14 mouse cellular contexts compared by ENCODE assay signal in genomic region chr16:37945031-37945796, GRCm38 (mm10). TPM values are rescaled to one million over a fixed set of nuclear protein-coding genes. Genes with fewer than 3 reads are reported as not detected.
DNase-seq lines count a peak whose midpoint lies in the region; ATAC-seq and TF ChIP-seq lines count a peak whose summit lies in the region.
"Had no signal": no experiment of that assay in that cellular context is flagged by ENCODE, and none has a peak within 500 bp of the region (broad histone marks: within the 10 kb centered on the region; RNA-seq: fewer than 3 reads in every experiment).

No protein-coding gene starts in this region.

- H3K4me3 ChIP-seq in forebrain, embryonic 15.5 days: no peak overlapping the region
- H3K4me3 ChIP-seq in forebrain, embryonic 10.5 days: no peak overlapping the region
- H3K4me3 ChIP-seq in neural tube, embryonic 13.5 days: no peak overlapping the region
- no peak overlapping the region for H3K4me3 ChIP-seq in neural tube, embryonic 15.5 days (replicated peaks)
- no peak overlapping the region for H3K4me3 ChIP-seq in myocyte
- no peak overlapping the region for H3K4me3 ChIP-seq in stomach, postnatal 0 days (ENCODE audit: low read depth, low read length)
- H3K4me3 ChIP-seq: embryonic facial prominence, embryonic 15.5 days; liver, embryonic 15.5 days had no signal

- no peaks in the 10 kb centered on the region for H3K36me3 ChIP-seq in forebrain, embryonic 15.5 days
- no peaks in the 10 kb centered on the region for H3K36me3 ChIP-seq in forebrain, embryonic 10.5 days (replicated peaks)
- no peaks in the 10 kb centered on the region for H3K36me3 ChIP-seq in neural tube, embryonic 13.5 days
- no peaks in the 10 kb centered on the region for H3K36me3 ChIP-seq in neural tube, embryonic 15.5 days
- no peaks in the 10 kb centered on the region for H3K36me3 ChIP-seq in myocyte (ENCODE audit: control insufficient read depth, insufficient read depth)
- no peaks in the 10 kb centered on the region for H3K36me3 ChIP-seq in stomach, postnatal 0 days (ENCODE audit: control insufficient read depth, insufficient read depth, low read length)
- H3K36me3 ChIP-seq: embryonic facial prominence, embryonic 15.5 days; liver, embryonic 15.5 days had no signal

- no peak for DNase-seq in forebrain, embryonic 10.5 days (ENCODE audit: extremely low spot score, low spot score)
- DNase-seq in layer of hippocampus, adult 18-20 months (ENCODE audit: low spot score in 2 of 2): peak; percentile 43 to 77
- no peak for DNase-seq in stomach, postnatal 0 days (ENCODE audit: low spot score)
- no peak for DNase-seq in retina, postnatal 1 day
- DNase-seq: cerebellum, adult 8-10 months; heart, postnatal 4 days; kidney, postnatal 36 days had no signal

- H3ac ChIP-seq in myocyte (ENCODE audit: control insufficient read depth, insufficient read length): no peak overlapping the region

- no peak for TF ChIP-seq CTCF in stomach, postnatal 0 days (IDR thresholded peaks at IDR 0.05; ENCODE audit: low read depth)

- H3K4me2 ChIP-seq in forebrain, embryonic 15.5 days (replicated peaks): no peak overlapping the region; the same call in 1 of the 2 replicates
- H3K4me2 ChIP-seq in neural tube, embryonic 13.5 days: no peak overlapping the region
- no peak overlapping the region for H3K4me2 ChIP-seq in neural tube, embryonic 15.5 days
- peak overlapping the region; percentile 41 for H3K4me2 ChIP-seq in myocyte (ENCODE audit: low read depth)
- H3K4me2 ChIP-seq in stomach, postnatal 0 days (replicated peaks; ENCODE audit: low read depth): no peak overlapping the region
- H3K4me2 ChIP-seq: embryonic facial prominence, embryonic 15.5 days; liver, embryonic 15.5 days had no signal

- ATAC-seq in forebrain, embryonic 15.5 days (replicated peaks): peak; percentile 67
- no peak for ATAC-seq in neural tube, embryonic 13.5 days (ENCODE audit: low read depth)
- ATAC-seq in neural tube, embryonic 15.5 days (ENCODE audit: low FRiP score): no peak
- no peak for ATAC-seq in stomach, postnatal 0 days (ENCODE audit: low FRiP score, low TSS enrichment)

- H3K9ac ChIP-seq in forebrain, embryonic 15.5 days (replicated peaks): no peak overlapping the region
- no peak overlapping the region for H3K9ac ChIP-seq in neural tube, embryonic 13.5 days
- no peak overlapping the region for H3K9ac ChIP-seq in neural tube, embryonic 15.5 days (replicated peaks)
- H3K9ac ChIP-seq in stomach, postnatal 0 days (ENCODE audit: low read length): no peak overlapping the region
- H3K9ac ChIP-seq: embryonic facial prominence, embryonic 15.5 days; liver, embryonic 15.5 days had no signal

- TF ChIP-seq EP300 in stomach, postnatal 0 days (optimal IDR thresholded peaks at IDR 0.05): no peak

- 26% methylated on average over 8 of the region's 8 CpGs for WGBS in forebrain, embryonic 15.5 days
- 88% methylated on average over 8 of the region's 8 CpGs for WGBS in forebrain, embryonic 10.5 days
- 56% methylated on average over 8 of the region's 8 CpGs for whole genome bisulfite sequencing in neural tube, embryonic 13.5 days
- 46% methylated on average over 8 of the region's 8 CpGs for WGBS in neural tube, embryonic 15.5 days
- WGBS in stomach, postnatal 0 days: 69% methylated on average over 8 of the region's 8 CpGs

- TF ChIP-seq POLR2A in myocyte (IDR thresholded peaks at IDR 0.05; ENCODE audit: insufficient read length, low read depth): no peak

- H3K27ac ChIP-seq in forebrain, embryonic 15.5 days (replicated peaks): peak overlapping the region; percentile 88
- no peak overlapping the region for H3K27ac ChIP-seq in forebrain, embryonic 10.5 days
- H3K27ac ChIP-seq in neural tube, embryonic 13.5 days (replicated peaks): peak overlapping the region; percentile 42
- H3K27ac ChIP-seq in neural tube, embryonic 15.5 days (replicated peaks): no peak overlapping the region
- H3K27ac ChIP-seq in stomach, postnatal 0 days (replicated peaks): no peak overlapping the region
- H3K27ac ChIP-seq: embryonic facial prominence, embryonic 15.5 days; liver, embryonic 15.5 days had no signal

- H3K4me1 ChIP-seq in forebrain, embryonic 15.5 days: peaks cover 26% of the 10 kb centered on the region
- peaks cover 5% of the 10 kb centered on the region for H3K4me1 ChIP-seq in forebrain, embryonic 10.5 days
- peaks cover 31% of the 10 kb centered on the region for H3K4me1 ChIP-seq in neural tube, embryonic 13.5 days (replicated peaks)
- H3K4me1 ChIP-seq in neural tube, embryonic 15.5 days: no peaks in the 10 kb centered on the region
- H3K4me1 ChIP-seq in stomach, postnatal 0 days (replicated peaks; ENCODE audit: control insufficient read depth, insufficient read depth): no peaks in the 10 kb centered on the region
- H3K4me1 ChIP-seq: liver, embryonic 15.5 days had no signal

- H3K9me3 ChIP-seq in forebrain, embryonic 15.5 days: no peaks in the 10 kb centered on the region
- no peaks in the 10 kb centered on the region for H3K9me3 ChIP-seq in forebrain, embryonic 10.5 days
- H3K9me3 ChIP-seq in neural tube, embryonic 13.5 days: no peaks in the 10 kb centered on the region
- H3K9me3 ChIP-seq in neural tube, embryonic 15.5 days (replicated peaks): no peaks in the 10 kb centered on the region
- H3K9me3 ChIP-seq in stomach, postnatal 0 days (ENCODE audit: control insufficient read depth, low read length): no peaks in the 10 kb centered on the region
- H3K9me3 ChIP-seq: embryonic facial prominence, embryonic 15.5 days; liver, embryonic 15.5 days had no signal

- H3K79me2 ChIP-seq in myocyte (ENCODE audit: control insufficient read depth, insufficient read depth): no peaks in the 10 kb centered on the region

- no peaks in the 10 kb centered on the region for H3K27me3 ChIP-seq in forebrain, embryonic 15.5 days
- no peaks in the 10 kb centered on the region for H3K27me3 ChIP-seq in forebrain, embryonic 10.5 days (ENCODE audit: poor library complexity, severe bottlenecking)
- H3K27me3 ChIP-seq in neural tube, embryonic 13.5 days: no peaks in the 10 kb centered on the region
- no peaks in the 10 kb centered on the region for H3K27me3 ChIP-seq in neural tube, embryonic 15.5 days (replicated peaks)
- no peaks in the 10 kb centered on the region for H3K27me3 ChIP-seq in myocyte (ENCODE audit: control insufficient read depth, insufficient read depth, insufficient read length)
- no peaks in the 10 kb centered on the region for H3K27me3 ChIP-seq in stomach, postnatal 0 days (ENCODE audit: control insufficient read depth, insufficient read depth, low read length)
- H3K27me3 ChIP-seq: CH12.LX; embryonic facial prominence, embryonic 15.5 days; liver, embryonic 15.5 days had no signal

TF ChIP-seq in myocyte, 11 proteins besides CTCF, POLR2A, EP300 and RAD21:
- TF ChIP-seq MYOD1 (IDR thresholded peaks at IDR 0.05; ENCODE audit: control insufficient read depth in 1 of 3, insufficient read length in 2 of 3, low read depth in 2 of 3) (peak in 2 of 3 experiments; percentile 39 to 43), TCF12 (IDR thresholded peaks at IDR 0.05; ENCODE audit: insufficient read depth, poor library complexity, severe bottlenecking) (no peak), MYOG (IDR thresholded peaks at IDR 0.05; ENCODE audit: control insufficient read depth in 1 of 3, insufficient read depth in 1 of 3, insufficient read length in 2 of 3, low read depth in 2 of 3) (peak in 1 of 3 experiments; percentile 38)

RNA-seq across cellular contexts. Expression of gene Gpr156, which starts 28.9 kb away (rescaled TPM):
- polyA plus RNA-seq in forebrain, embryonic 15.5 days (2015; fragmentation: Nextera tagmentation; extraction: Ambion mirVana): 5.3 and 5.6 TPM in 2 replicates
- 1.3 and 1.6 TPM in 2 replicates for polyA plus RNA-seq in forebrain, embryonic 10.5 days (2016; fragmentation: Nextera tagmentation; extraction: Ambion mirVana)
- polyA plus RNA-seq in neural tube, embryonic 13.5 days (2015; fragmentation: Nextera tagmentation; extraction: Ambion mirVana): 6.1 and 6.9 TPM in 2 replicates
- 3.3 and 4.0 TPM in 2 replicates for polyA plus RNA-seq in neural tube, embryonic 15.5 days (2015; fragmentation: Nextera tagmentation; extraction: Ambion mirVana)
- under 1 TPM; 0.45 to 0.76 TPM for total RNA-seq in layer of hippocampus, adult 18-20 months (2021)
- polyA plus RNA-seq in myocyte (2012; fragmentation: generic; extraction: Trizol): 0.06 TPM
- polyA plus RNA-seq in stomach, postnatal 0 days (2015; fragmentation: Nextera tagmentation; extraction: Ambion mirVana): 0.07 TPM in 2 replicates
- polyA plus RNA-seq: liver, embryonic 15.5 days had no signal

Comparison
In these comparisons a context has a peak if more than half of its experiments do, and no peak if none do; other contexts are left out.
1. H3K27ac ChIP-seq: peak in forebrain, embryonic 15.5 days (single experiment) and neural tube, embryonic 13.5 days (single experiment); none in forebrain, embryonic 10.5 days (single experiment), neural tube, embryonic 15.5 days (single experiment) and stomach, postnatal 0 days (single experiment).
2. DNase-seq: peak in layer of hippocampus, adult 18-20 months (2 of 2); none in forebrain, embryonic 10.5 days (single experiment), stomach, postnatal 0 days (single experiment) and retina, postnatal 1 day (single experiment).